Mouse (Mus musculus): Measurements from ENCODE around the gene Ctnna2. TPM values are rescaled to one million over a fixed set of nuclear protein-coding genes. Genes with fewer than 3 reads are reported as not detected.

The Ctnna2 gene
- total and polyA plus RNA-seq, 2 experiments from 2014 or later: 0.22 TPM; not detected in 1

- H3K4me3 ChIP-seq (ENCODE audit: low read depth, low read length): no peak overlapping the region
- ATAC-seq (ENCODE audit: insufficient read depth, low read depth): no peak
- WGBS: 75% methylated on average over 4 of the region's 4 CpGs
- no peak for DNase-seq (ENCODE audit: low spot score)
- 0 out of 2 replicates have a peak, but pooled peaks cover 4% of the 10 kb centered on the region for H3K9me3 ChIP-seq (replicated peaks; ENCODE audit: control insufficient read depth, low read length)
- no peak overlapping the region for H3K9ac ChIP-seq (replicated peaks; ENCODE audit: low read depth, low read length)
- H3K27ac ChIP-seq (ENCODE audit: low read depth): no peak overlapping the region
- no peak overlapping the region for H3K4me2 ChIP-seq (ENCODE audit: low read depth, low read length)
- no peak for TF ChIP-seq EP300 (IDR thresholded peaks at IDR 0.05; ENCODE audit: low read depth)
- no peak for TF ChIP-seq CTCF (IDR thresholded peaks at IDR 0.05; ENCODE audit: low read depth)
- H3K27me3 ChIP-seq (ENCODE audit: control insufficient read depth, insufficient read depth, low read length): no peaks in the 10 kb centered on the region
- H3K4me1 ChIP-seq (ENCODE audit: control insufficient read depth, insufficient read depth): no peaks in the 10 kb centered on the region
- no peaks in the 10 kb centered on the region for H3K36me3 ChIP-seq (replicated peaks; ENCODE audit: control insufficient read depth, insufficient read depth, low read length)
These were observed 840.1 kb downstream of the Ctnna2 start for GRCm38 (mm10) chr6:77139306-77139920.

- no peak overlapping the region for H3K27ac ChIP-seq (ENCODE audit: low read depth)
- no peaks in the 10 kb centered on the region for H3K4me1 ChIP-seq (ENCODE audit: control insufficient read depth, insufficient read depth)
- H3K27me3 ChIP-seq (ENCODE audit: control insufficient read depth, insufficient read depth, low read length): no peaks in the 10 kb centered on the region
- no peak for TF ChIP-seq CTCF (IDR thresholded peaks at IDR 0.05; ENCODE audit: low read depth)
- TF ChIP-seq EP300 (IDR thresholded peaks at IDR 0.05; ENCODE audit: low read depth): no peak
- H3K9me3 ChIP-seq (replicated peaks; ENCODE audit: control insufficient read depth, low read length): no peaks in the 10 kb centered on the region
- H3K4me3 ChIP-seq (ENCODE audit: low read depth, low read length): no peak overlapping the region
- ATAC-seq (ENCODE audit: insufficient read depth, low read depth) (no peak), DNase-seq (ENCODE audit: low spot score) (no peak)
- no peak overlapping the region for H3K9ac ChIP-seq (replicated peaks; ENCODE audit: low read depth, low read length)
- WGBS: 53% methylated on average over 2 of the region's 2 CpGs
- no peak overlapping the region for H3K4me2 ChIP-seq (ENCODE audit: low read depth, low read length)
- no peaks in the 10 kb centered on the region for H3K36me3 ChIP-seq (replicated peaks; ENCODE audit: control insufficient read depth, insufficient read depth, low read length)
These were observed 858.6 kb downstream of the Ctnna2 start for GRCm38 (mm10) chr6:77120926-77121325.

DNA sequence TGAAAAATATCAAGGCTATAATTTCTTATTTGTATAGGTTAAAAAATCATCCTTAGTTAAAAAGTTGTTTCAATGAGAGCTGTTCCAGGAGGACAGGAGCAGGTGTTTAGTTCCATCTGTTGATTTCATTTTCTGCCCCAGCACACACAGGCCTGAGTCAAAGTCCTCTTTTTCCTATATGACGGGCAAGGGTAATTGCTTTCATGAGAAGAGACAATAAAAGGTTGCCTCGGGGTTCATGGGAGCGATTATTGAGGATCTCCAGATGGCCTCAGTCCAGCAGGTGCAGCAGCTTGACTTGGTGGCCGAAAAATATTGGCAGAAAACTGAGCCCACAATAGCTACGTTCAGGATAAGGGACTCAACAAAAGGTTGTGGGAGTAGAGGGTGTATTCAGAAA, 859.0 kb downstream of the Ctnna2 start:
- no peak overlapping the region for H3K4me2 ChIP-seq (ENCODE audit: low read depth, low read length)
- no peaks in the 10 kb centered on the region for H3K9me3 ChIP-seq (replicated peaks; ENCODE audit: control insufficient read depth, low read length)
- ATAC-seq (ENCODE audit: insufficient read depth, low read depth): no peak
- no peak overlapping the region for H3K9ac ChIP-seq (replicated peaks; ENCODE audit: low read depth, low read length)
- H3K36me3 ChIP-seq (replicated peaks; ENCODE audit: control insufficient read depth, insufficient read depth, low read length): no peaks in the 10 kb centered on the region
- 73% methylated on average over 5 of the region's 5 CpGs for whole genome bisulfite sequencing
- no peak for TF ChIP-seq EP300 (IDR thresholded peaks at IDR 0.05; ENCODE audit: low read depth)
- no peak for TF ChIP-seq CTCF (IDR thresholded peaks at IDR 0.05; ENCODE audit: low read depth)
- H3K27me3 ChIP-seq (ENCODE audit: control insufficient read depth, insufficient read depth, low read length): no peaks in the 10 kb centered on the region
- no peak overlapping the region for H3K4me3 ChIP-seq (ENCODE audit: low read depth, low read length)
- no peaks in the 10 kb centered on the region for H3K4me1 ChIP-seq (ENCODE audit: control insufficient read depth, insufficient read depth)
- DNase-seq (ENCODE audit: low spot score): no peak
- H3K27ac ChIP-seq (ENCODE audit: low read depth): no peak overlapping the region

DNA sequence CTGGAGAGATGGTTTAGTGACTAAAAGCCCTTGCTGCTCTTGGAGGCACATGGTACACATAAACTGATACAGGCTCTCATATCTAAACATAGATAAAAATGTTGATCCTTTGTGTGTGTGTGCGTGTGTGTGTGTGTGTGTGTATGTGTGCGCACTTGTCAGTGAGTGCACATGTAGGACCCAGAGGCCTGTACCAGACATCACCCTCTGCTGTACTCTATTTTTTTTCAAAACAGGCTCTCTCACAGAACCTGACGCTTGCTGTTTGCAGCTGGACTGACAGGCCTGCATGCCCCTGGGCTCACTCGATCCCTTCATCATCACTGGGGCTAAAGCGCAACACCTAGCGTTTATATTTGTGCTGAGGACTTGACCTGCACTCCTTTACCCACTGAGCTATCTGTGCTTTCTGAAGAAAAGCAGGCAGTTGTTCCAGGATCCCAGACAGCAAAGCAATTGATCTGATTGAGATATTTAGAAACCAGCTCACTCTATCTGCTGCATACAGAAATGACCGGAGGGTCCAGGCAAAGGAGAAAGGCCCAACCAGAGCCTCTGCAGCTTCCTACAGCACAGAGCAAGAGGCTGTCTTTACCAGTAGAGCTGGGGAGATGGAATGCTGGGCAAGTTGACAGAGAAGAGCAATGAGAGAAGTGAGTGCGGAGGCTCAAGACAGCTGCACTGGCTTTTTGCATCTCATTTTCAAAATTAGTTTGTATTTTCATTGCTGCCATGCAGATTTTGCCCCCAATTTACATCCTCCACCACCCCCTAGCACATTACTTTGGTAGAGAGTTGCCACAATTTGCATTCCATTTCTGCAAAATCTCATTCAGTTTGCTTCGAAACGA, 870.2 kb downstream of the Ctnna2 start:
- Histone ChIP-seq H3K27ac (ENCODE audit: low read depth) (no peak overlapping the region), H3K4me3 (ENCODE audit: low read depth, low read length) (no peak overlapping the region), H3K4me2 (ENCODE audit: low read depth, low read length) (no peak overlapping the region), H3K9me3 (replicated peaks; ENCODE audit: control insufficient read depth, low read length) (no peaks in the 10 kb centered on the region), H3K9ac (replicated peaks; ENCODE audit: low read depth, low read length) (no peak overlapping the region), H3K36me3 (replicated peaks; ENCODE audit: control insufficient read depth, insufficient read depth, low read length) (no peaks in the 10 kb centered on the region), H3K4me1 (ENCODE audit: control insufficient read depth, insufficient read depth) (no peaks in the 10 kb centered on the region), H3K27me3 (ENCODE audit: control insufficient read depth, insufficient read depth, low read length) (no peaks in the 10 kb centered on the region)
- ATAC-seq (ENCODE audit: insufficient read depth, low read depth) (no peak), DNase-seq (ENCODE audit: low spot score) (no peak)
- 71% methylated on average over 10 of the region's 10 CpGs for WGBS
- TF ChIP-seq EP300 (IDR thresholded peaks at IDR 0.05; ENCODE audit: low read depth): no peak
- TF ChIP-seq CTCF (IDR thresholded peaks at IDR 0.05; ENCODE audit: low read depth): no peak

DNA sequence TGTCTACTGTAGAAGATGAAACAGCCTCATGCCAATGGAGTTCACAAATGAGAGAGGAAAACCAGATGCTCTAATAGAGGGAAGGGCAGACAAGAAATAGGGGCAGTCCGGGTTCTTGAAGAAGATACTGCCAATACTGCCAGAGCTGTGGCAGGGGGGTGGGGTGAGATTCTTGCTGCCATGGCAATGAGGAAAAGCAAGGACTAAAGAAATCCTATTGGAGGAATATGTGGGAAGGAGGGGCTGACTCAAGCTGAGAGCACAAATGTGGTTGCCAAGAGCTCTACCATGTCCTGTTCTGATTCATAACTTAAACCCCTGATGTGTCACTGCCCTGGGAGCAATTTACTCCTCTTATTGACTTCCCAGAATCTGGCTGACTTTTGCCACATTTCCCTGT, 878.5 kb downstream of the Ctnna2 start:
- DNase-seq (ENCODE audit: low spot score): no peak
- Histone ChIP-seq H3K4me3 (ENCODE audit: low read depth, low read length) (no peak overlapping the region), H3K27me3 (ENCODE audit: control insufficient read depth, insufficient read depth, low read length) (no peaks in the 10 kb centered on the region), H3K9ac (replicated peaks; ENCODE audit: low read depth, low read length) (no peak overlapping the region), H3K36me3 (replicated peaks; ENCODE audit: control insufficient read depth, insufficient read depth, low read length) (no peaks in the 10 kb centered on the region), H3K4me1 (ENCODE audit: control insufficient read depth, insufficient read depth) (no peaks in the 10 kb centered on the region), H3K27ac (ENCODE audit: low read depth) (no peak overlapping the region), H3K4me2 (ENCODE audit: low read depth, low read length) (no peak overlapping the region), H3K9me3 (replicated peaks; ENCODE audit: control insufficient read depth, low read length) (no peaks in the 10 kb centered on the region)
- ATAC-seq (ENCODE audit: insufficient read depth, low read depth): no peak
- TF ChIP-seq CTCF (IDR thresholded peaks at IDR 0.05; ENCODE audit: low read depth): no peak
- TF ChIP-seq EP300 (IDR thresholded peaks at IDR 0.05; ENCODE audit: low read depth): no peak
- WGBS: 19% methylated on average over 1 of the region's 1 CpGs
